Mouse (Mus musculus) cerebellum, postnatal 36 days (tissue): ENCODE measurements around the gene Mlxipl.
A peak's percentile ranks its signal among the peaks of the same experiment; 100 is the strongest.

Experiments
- DNase-seq, 2 experiments: peaks; one replicate each; pipeline ENCODE4 v3.0.0; 2021 to 2022; ENCODE audit warnings: mixed read lengths in 2 of 2

Mlxipl gene

DNA sequence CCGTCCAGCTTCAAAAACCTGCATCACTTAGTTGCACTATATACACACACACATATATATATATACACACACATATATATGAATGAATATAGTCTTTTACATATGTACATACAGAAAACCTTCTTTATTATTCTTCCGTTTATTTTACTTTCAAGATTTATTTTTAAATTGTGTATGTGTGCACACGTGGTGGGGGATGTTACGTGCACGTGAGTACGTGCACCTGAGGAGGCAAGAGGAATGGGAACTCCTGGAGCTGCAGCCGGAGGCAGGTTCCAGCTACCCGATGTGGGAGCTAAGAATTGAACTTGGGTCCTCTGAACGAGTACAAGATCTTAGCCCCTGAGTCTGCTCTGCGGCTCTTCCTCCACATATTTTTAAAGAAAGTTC, 96.5 kb downstream of the Mlxipl start:
- DNase-seq: no peak

DNA sequence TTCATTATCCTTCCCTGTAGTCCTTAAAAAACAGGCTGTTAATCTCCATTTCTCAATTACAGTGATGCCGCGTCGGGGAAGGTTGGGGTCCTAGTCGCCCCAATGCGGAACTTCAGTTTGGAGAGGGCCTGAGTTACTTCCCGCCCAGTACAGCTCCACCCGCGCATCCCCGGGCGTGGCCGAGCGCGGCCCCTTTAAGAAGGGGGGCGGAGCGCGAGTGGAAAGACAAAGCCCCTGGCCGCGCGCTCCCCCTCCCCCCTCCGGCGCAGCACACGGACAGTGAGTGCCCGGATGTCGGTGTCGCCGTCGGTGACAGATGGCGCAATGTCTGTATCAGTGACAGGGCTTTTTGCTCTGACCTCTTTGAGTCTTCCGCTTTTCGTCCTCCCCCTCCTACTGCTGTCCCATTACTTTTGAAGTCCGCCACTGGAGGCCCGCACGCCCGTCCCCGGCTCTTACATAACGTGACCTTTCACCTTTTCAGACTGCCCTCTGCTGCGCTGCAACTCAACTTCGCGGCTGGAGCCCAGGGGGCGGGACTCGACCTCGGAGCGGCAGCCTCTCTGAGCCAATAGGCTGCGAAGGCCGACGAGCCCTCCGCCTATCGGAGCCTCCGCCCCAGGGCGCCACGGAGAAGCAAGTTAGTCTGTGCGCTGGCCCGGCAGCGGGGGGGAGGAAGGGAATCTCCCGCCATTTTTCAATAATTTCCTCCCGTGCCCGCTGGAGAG, 97.1 kb downstream of the Mlxipl start, which contains the start of gene Baz1b:
Gene Baz1b, plus strand, starts transcription at position 644 of the 728 bp plus-strand sequence.
- peak; percentile 98 to 100 for DNase-seq

DNA sequence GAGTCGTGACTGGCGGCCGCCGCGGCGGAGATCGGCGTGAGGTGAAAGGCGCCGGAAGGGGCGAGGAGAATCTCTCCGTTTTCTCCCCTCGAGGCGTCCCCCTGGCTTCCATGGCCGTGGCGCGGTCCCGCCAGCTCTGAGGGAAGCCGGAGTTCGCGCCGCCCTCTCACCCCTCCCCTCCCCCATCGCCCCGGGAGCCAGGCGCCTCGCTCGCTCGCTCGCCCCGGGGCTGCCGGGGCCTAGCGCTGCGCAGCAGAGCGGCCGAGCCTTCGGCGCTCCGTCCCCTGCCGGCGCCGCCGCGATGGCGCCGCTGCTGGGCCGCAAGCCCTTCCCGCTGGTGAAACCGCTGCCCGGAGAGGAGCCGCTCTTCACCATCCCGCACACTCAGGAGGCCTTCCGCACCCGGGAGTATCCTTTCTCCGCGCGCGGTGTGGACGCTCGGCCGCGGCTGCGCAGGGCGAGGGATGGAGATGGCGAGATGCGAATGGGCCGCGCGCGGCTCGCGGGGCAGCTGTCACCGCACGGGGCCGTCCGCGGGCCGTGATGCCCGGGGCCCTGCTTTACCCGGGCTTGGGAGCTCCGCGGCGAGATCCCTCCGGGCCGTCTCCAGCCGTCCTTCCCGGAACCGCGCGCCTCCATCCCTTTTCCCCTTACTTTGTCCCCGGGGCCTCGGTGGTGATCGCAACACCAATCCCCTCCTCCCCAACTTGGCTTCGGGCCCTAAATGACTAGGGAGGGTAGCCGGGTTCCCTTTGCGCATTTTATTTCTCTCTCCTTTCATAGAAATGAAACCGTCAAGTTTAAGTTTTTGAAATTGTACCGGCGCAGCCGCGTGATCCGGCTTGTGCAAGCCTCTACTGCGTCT, 97.9 kb downstream of the Mlxipl start:
- peak in 1 of 2 experiments; percentile 48 for DNase-seq
